Mouse (Mus musculus): ENCODE results near the gene Nanos1. TPM values are rescaled to one million over a fixed set of nuclear protein-coding genes. Genes with fewer than 3 reads are reported as not detected.

The Nanos1 gene
- polyA plus RNA-seq, 1 experiment, result 0.52 TPM

- no peak for TF ChIP-seq POLR2A (IDR thresholded peaks at IDR 0.05; ENCODE audit: control insufficient read depth, low read depth, low read length)
- TF ChIP-seq CTCF (IDR thresholded peaks at IDR 0.05; ENCODE audit: control insufficient read depth, insufficient read depth, insufficient replicate concordance, low read depth, low read length), result no peak
- Histone ChIP-seq H3K27ac (ENCODE audit: control insufficient read depth, insufficient read depth, low read depth, low read length) (peak overlapping the region; percentile 100; the same call in 1 of the 2 replicates), H3K27me3 (ENCODE audit: control insufficient read depth, insufficient read depth, low read length) (no peaks in the 10 kb centered on the region), H3K4me1 (ENCODE audit: control insufficient read depth, insufficient read depth, low read length) (no peaks in the 10 kb centered on the region; the same call in 1 of the 2 replicates), H3K36me3 (ENCODE audit: control insufficient read depth, insufficient read depth, low read length) (no peaks in the 10 kb centered on the region), H3K4me3 (ENCODE audit: control insufficient read depth, low read depth, low read length) (peak overlapping the region; percentile 100)
These were observed 33.7 kb downstream of the Nanos1 start for GRCm38 (mm10) chr19:60789452-60789851.

GRCm38 (mm10) chr19:60789919-60790506, 34.2 kb downstream of the Nanos1 start:
- H3K4me1 ChIP-seq (ENCODE audit: control insufficient read depth, insufficient read depth, low read length), result no peaks in the 10 kb centered on the region; the same call in 1 of the 2 replicates
- H3K27ac ChIP-seq (ENCODE audit: control insufficient read depth, insufficient read depth, low read depth, low read length), result peak overlapping the region; percentile 100
- H3K4me3 ChIP-seq (ENCODE audit: control insufficient read depth, low read depth, low read length), result peak overlapping the region; percentile 100
- no peaks in the 10 kb centered on the region for H3K36me3 ChIP-seq (ENCODE audit: control insufficient read depth, insufficient read depth, low read length)
- no peak for TF ChIP-seq POLR2A (IDR thresholded peaks at IDR 0.05; ENCODE audit: control insufficient read depth, low read depth, low read length)
- H3K27me3 ChIP-seq (ENCODE audit: control insufficient read depth, insufficient read depth, low read length), result no peaks in the 10 kb centered on the region

- peak within 1 kb of the TSS; percentile 100 for H3K27ac ChIP-seq (ENCODE audit: control insufficient read depth, insufficient read depth, low read depth, low read length)
- no peaks in the 10 kb centered on the region; the same call in 1 of the 2 replicates for H3K4me1 ChIP-seq (ENCODE audit: control insufficient read depth, insufficient read depth, low read length)
- H3K4me3 ChIP-seq (ENCODE audit: control insufficient read depth, low read depth, low read length), result peak within 1 kb of the TSS; percentile 100
- H3K27me3 ChIP-seq (ENCODE audit: control insufficient read depth, insufficient read depth, low read length), result no peaks in the 10 kb centered on the region
- TF ChIP-seq CTCF (IDR thresholded peaks at IDR 0.05; ENCODE audit: control insufficient read depth, insufficient read depth, insufficient replicate concordance, low read depth, low read length), result no peak
- peak; percentile 99 for TF ChIP-seq POLR2A (IDR thresholded peaks at IDR 0.05; ENCODE audit: control insufficient read depth, low read depth, low read length)
- H3K36me3 ChIP-seq (ENCODE audit: control insufficient read depth, insufficient read depth, low read length), result no peaks in the 10 kb centered on the region
These were observed 34.9 kb downstream of the Nanos1 start, which contains the start of gene Eif3a for GRCm38 (mm10) chr19:60790551-60791161. TSS of gene Eif3a (minus strand) at chr19:60790658.

- no peaks in the 10 kb centered on the region for H3K36me3 ChIP-seq (ENCODE audit: control insufficient read depth, insufficient read depth, low read length)
- H3K4me1 ChIP-seq (ENCODE audit: control insufficient read depth, insufficient read depth, low read length), result no peaks in the 10 kb centered on the region; the same call in 1 of the 2 replicates
- TF ChIP-seq CTCF (IDR thresholded peaks at IDR 0.05; ENCODE audit: control insufficient read depth, insufficient read depth, insufficient replicate concordance, low read depth, low read length), result no peak
- no peak for TF ChIP-seq POLR2A (IDR thresholded peaks at IDR 0.05; ENCODE audit: control insufficient read depth, low read depth, low read length)
- H3K4me3 ChIP-seq (ENCODE audit: control insufficient read depth, low read depth, low read length), result peak overlapping the region; percentile 100
- H3K27ac ChIP-seq (ENCODE audit: control insufficient read depth, insufficient read depth, low read depth, low read length), result peak overlapping the region; percentile 100
- H3K27me3 ChIP-seq (ENCODE audit: control insufficient read depth, insufficient read depth, low read length), result no peaks in the 10 kb centered on the region
These were observed 35.4 kb downstream of the Nanos1 start for GRCm38 (mm10) chr19:60791164-60791563.

GRCm38 (mm10) chr19:60793170-60793707, 37.5 kb downstream of the Nanos1 start:
- Histone ChIP-seq H3K27ac (ENCODE audit: control insufficient read depth, insufficient read depth, low read depth, low read length) (no peak overlapping the region), H3K4me1 (ENCODE audit: control insufficient read depth, insufficient read depth, low read length) (no peaks in the 10 kb centered on the region; the same call in 1 of the 2 replicates), H3K27me3 (ENCODE audit: control insufficient read depth, insufficient read depth, low read length) (no peaks in the 10 kb centered on the region), H3K4me3 (ENCODE audit: control insufficient read depth, low read depth, low read length) (no peak overlapping the region), H3K36me3 (ENCODE audit: control insufficient read depth, insufficient read depth, low read length) (no peaks in the 10 kb centered on the region)
- no peak for TF ChIP-seq CTCF (IDR thresholded peaks at IDR 0.05; ENCODE audit: control insufficient read depth, insufficient read depth, insufficient replicate concordance, low read depth, low read length)
- TF ChIP-seq POLR2A (IDR thresholded peaks at IDR 0.05; ENCODE audit: control insufficient read depth, low read depth, low read length), result no peak

GRCm38 (mm10) chr19:60795244-60795643, 39.5 kb downstream of the Nanos1 start:
- Histone ChIP-seq H3K4me3 (ENCODE audit: control insufficient read depth, low read depth, low read length) (no peak overlapping the region), H3K4me1 (ENCODE audit: control insufficient read depth, insufficient read depth, low read length) (no peaks in the 10 kb centered on the region; the same call in 1 of the 2 replicates), H3K27ac (ENCODE audit: control insufficient read depth, insufficient read depth, low read depth, low read length) (no peak overlapping the region), H3K36me3 (ENCODE audit: control insufficient read depth, insufficient read depth, low read length) (no peaks in the 10 kb centered on the region), H3K27me3 (ENCODE audit: control insufficient read depth, insufficient read depth, low read length) (no peaks in the 10 kb centered on the region)
- TF ChIP-seq CTCF (IDR thresholded peaks at IDR 0.05; ENCODE audit: control insufficient read depth, insufficient read depth, insufficient replicate concordance, low read depth, low read length) (no peak), POLR2A (IDR thresholded peaks at IDR 0.05; ENCODE audit: control insufficient read depth, low read depth, low read length) (no peak)

- Histone ChIP-seq H3K27ac (ENCODE audit: control insufficient read depth, insufficient read depth, low read depth, low read length) (no peak overlapping the region), H3K27me3 (ENCODE audit: control insufficient read depth, insufficient read depth, low read length) (no peaks in the 10 kb centered on the region), H3K4me3 (ENCODE audit: control insufficient read depth, low read depth, low read length) (no peak overlapping the region), H3K4me1 (ENCODE audit: control insufficient read depth, insufficient read depth, low read length) (no peaks in the 10 kb centered on the region), H3K36me3 (ENCODE audit: control insufficient read depth, insufficient read depth, low read length) (no peaks in the 10 kb centered on the region)
- TF ChIP-seq CTCF (IDR thresholded peaks at IDR 0.05; ENCODE audit: control insufficient read depth, insufficient read depth, insufficient replicate concordance, low read depth, low read length) (no peak), POLR2A (IDR thresholded peaks at IDR 0.05; ENCODE audit: control insufficient read depth, low read depth, low read length) (no peak)
These were observed 41.6 kb downstream of the Nanos1 start for GRCm38 (mm10) chr19:60797415-60797814.
